Comparison of ENCODE assay signal across 10 mouse cellular contexts in genomic region chr7:89473442-89473841, GRCm38 (mm10). TPM values are rescaled to one million over a fixed set of nuclear protein-coding genes. Genes with fewer than 3 reads are reported as not detected.
DNase-seq lines count a peak whose midpoint lies in the region; ATAC-seq and TF ChIP-seq lines count a peak whose summit lies in the region.
"Had no signal": no experiment of that assay in that cellular context is flagged by ENCODE, and none has a peak within 500 bp of the region (broad histone marks: within the 10 kb centered on the region; RNA-seq: fewer than 3 reads in every experiment).

No protein-coding gene starts in this region.

- 61% methylated on average over 4 of the region's 4 CpGs for WGBS in forebrain, postnatal 0 days
- WGBS in forebrain, embryonic 15.5 days = 57% methylated on average over 4 of the region's 4 CpGs
- WGBS in lung, embryonic 14.5 days = 45% methylated on average over 4 of the region's 4 CpGs
- 48% methylated on average over 4 of the region's 4 CpGs for WGBS in limb, embryonic 14.5 days
- 49% methylated on average over 4 of the region's 4 CpGs for WGBS in intestine, embryonic 15.5 days

- no peak overlapping the region for H3K4me2 ChIP-seq in forebrain, postnatal 0 days (ENCODE audit: low read depth)
- no peak overlapping the region for H3K4me2 ChIP-seq in forebrain, embryonic 15.5 days (replicated peaks)
- no peak overlapping the region for H3K4me2 ChIP-seq in lung, embryonic 14.5 days
- no peak overlapping the region for H3K4me2 ChIP-seq in limb, embryonic 14.5 days (replicated peaks; ENCODE audit: low read depth, low read length, severe bottlenecking)
- no peak overlapping the region for H3K4me2 ChIP-seq in intestine, embryonic 15.5 days (replicated peaks)
- H3K4me2 ChIP-seq: limb, embryonic 12.5 days had no signal

- no peak overlapping the region for H3K27ac ChIP-seq in forebrain, postnatal 0 days (ENCODE audit: low read depth, low read length)
- no peak overlapping the region for H3K27ac ChIP-seq in forebrain, embryonic 15.5 days (replicated peaks)
- H3K27ac ChIP-seq in lung, embryonic 14.5 days (ENCODE audit: low read depth) = no peak overlapping the region
- H3K27ac ChIP-seq in limb, embryonic 14.5 days (replicated peaks; ENCODE audit: low read depth, low read length) = no peak overlapping the region
- no peak overlapping the region for H3K27ac ChIP-seq in intestine, embryonic 15.5 days
- H3K27ac ChIP-seq: limb, embryonic 12.5 days had no signal

- H3K9ac ChIP-seq in forebrain, postnatal 0 days = no peak overlapping the region
- no peak overlapping the region for H3K9ac ChIP-seq in forebrain, embryonic 15.5 days (replicated peaks)
- H3K9ac ChIP-seq in lung, embryonic 14.5 days = no peak overlapping the region
- no peak overlapping the region for H3K9ac ChIP-seq in limb, embryonic 14.5 days (ENCODE audit: low read depth, low read length, severe bottlenecking)
- no peak overlapping the region for H3K9ac ChIP-seq in intestine, embryonic 15.5 days
- H3K9ac ChIP-seq: limb, embryonic 12.5 days had no signal

- no peaks in the 10 kb centered on the region for H3K27me3 ChIP-seq in forebrain, postnatal 0 days (ENCODE audit: insufficient read depth, low read length)
- no peaks in the 10 kb centered on the region for H3K27me3 ChIP-seq in forebrain, embryonic 15.5 days
- H3K27me3 ChIP-seq in lung, embryonic 14.5 days (ENCODE audit: insufficient read depth, low read length) = no peaks in the 10 kb centered on the region
- no peaks in the 10 kb centered on the region for H3K27me3 ChIP-seq in limb, embryonic 14.5 days (ENCODE audit: control insufficient read depth, insufficient read depth, low read length)
- no peaks in the 10 kb centered on the region for H3K27me3 ChIP-seq in intestine, embryonic 15.5 days (replicated peaks)

- peak; percentile 67 for TF ChIP-seq CTCF in forebrain, postnatal 0 days (IDR thresholded peaks at IDR 0.05; ENCODE audit: low read depth)
- peak; percentile 74 for TF ChIP-seq CTCF in lung, embryonic 14.5 days (IDR thresholded peaks at IDR 0.05; ENCODE audit: low read depth)

- no peaks in the 10 kb centered on the region for H3K36me3 ChIP-seq in forebrain, postnatal 0 days (ENCODE audit: insufficient read depth)
- no peaks in the 10 kb centered on the region for H3K36me3 ChIP-seq in forebrain, embryonic 15.5 days
- H3K36me3 ChIP-seq in lung, embryonic 14.5 days (ENCODE audit: insufficient read depth) = no peaks in the 10 kb centered on the region
- H3K36me3 ChIP-seq in limb, embryonic 14.5 days (ENCODE audit: control insufficient read depth, insufficient read depth, low read length) = no peaks in the 10 kb centered on the region
- H3K36me3 ChIP-seq in intestine, embryonic 15.5 days = no peaks in the 10 kb centered on the region
- H3K36me3 ChIP-seq: G1E; limb, embryonic 12.5 days had no signal

- no peaks in the 10 kb centered on the region for H3K4me1 ChIP-seq in forebrain, postnatal 0 days (ENCODE audit: insufficient read depth)
- 0 out of 2 replicates have a peak, but pooled peaks cover 3% of the 10 kb centered on the region for H3K4me1 ChIP-seq in forebrain, embryonic 15.5 days
- no peaks in the 10 kb centered on the region for H3K4me1 ChIP-seq in lung, embryonic 14.5 days (ENCODE audit: insufficient read depth)
- no peaks in the 10 kb centered on the region for H3K4me1 ChIP-seq in limb, embryonic 14.5 days (ENCODE audit: control insufficient read depth, insufficient read depth, low read length)
- H3K4me1 ChIP-seq in intestine, embryonic 15.5 days (replicated peaks) = peaks cover 3% of the 10 kb centered on the region; the same call in 1 of the 2 replicates

- TF ChIP-seq POLR2A in limb, embryonic 14.5 days (IDR thresholded peaks at IDR 0.05; ENCODE audit: borderline replicate concordance, extremely low read depth, insufficient read depth, insufficient read length) = no peak

- peak; percentile 38 for DNase-seq in forebrain, postnatal 0 days
- DNase-seq in lung, embryonic 14.5 days = peak; percentile 66
- DNase-seq in lung, postnatal 14 days = no peak
- DNase-seq in limb, embryonic 14.5 days (ENCODE audit: low spot score) = peak; percentile 42

- no peak for ATAC-seq in forebrain, postnatal 0 days
- ATAC-seq in forebrain, embryonic 15.5 days (replicated peaks) = no peak
- ATAC-seq in lung, embryonic 14.5 days (ENCODE audit: insufficient read depth) = no peak
- ATAC-seq in common myeloid progenitor, adult 5-6 weeks (replicated peaks; ENCODE audit: low read depth, poor library complexity, severe bottlenecking) = peak; percentile 64
- ATAC-seq in limb, embryonic 14.5 days (ENCODE audit: low FRiP score, low read depth) = no peak
- no peak for ATAC-seq in erythroblast, adult 5-6 weeks (replicated peaks; ENCODE audit: low FRiP score, poor library complexity, severe bottlenecking)
- ATAC-seq in intestine, embryonic 15.5 days = no peak

- H3K4me3 ChIP-seq in forebrain, postnatal 0 days (ENCODE audit: low read depth, low read length) = no peak overlapping the region
- no peak overlapping the region for H3K4me3 ChIP-seq in forebrain, embryonic 15.5 days
- no peak overlapping the region for H3K4me3 ChIP-seq in lung, embryonic 14.5 days (ENCODE audit: low read depth, low read length)
- H3K4me3 ChIP-seq in limb, embryonic 14.5 days (replicated peaks; ENCODE audit: low read length) = no peak overlapping the region
- no peak overlapping the region for H3K4me3 ChIP-seq in intestine, embryonic 15.5 days (replicated peaks)
- H3K4me3 ChIP-seq: limb, embryonic 12.5 days had no signal

- no peaks in the 10 kb centered on the region for H3K9me3 ChIP-seq in forebrain, postnatal 0 days (ENCODE audit: low read length)
- H3K9me3 ChIP-seq in forebrain, embryonic 15.5 days = no peaks in the 10 kb centered on the region
- no peaks in the 10 kb centered on the region for H3K9me3 ChIP-seq in lung, embryonic 14.5 days (ENCODE audit: low read depth, low read length)
- no peaks in the 10 kb centered on the region for H3K9me3 ChIP-seq in limb, embryonic 14.5 days (ENCODE audit: control insufficient read depth, low read length)
- H3K9me3 ChIP-seq in intestine, embryonic 15.5 days = no peaks in the 10 kb centered on the region
- H3K9me3 ChIP-seq: G1E; limb, embryonic 12.5 days had no signal

RNA-seq across cellular contexts. Expression of gene Prss23, which starts 53.5 kb away (rescaled TPM):
- 9.0 and 18.1 TPM in 2 replicates for total RNA-seq in forebrain, postnatal 0 days (2014; rRNA removed)
- polyA plus RNA-seq in forebrain, postnatal 0 days (2015; fragmentation: Nextera tagmentation; extraction: Ambion mirVana) = 9.7 and 11.5 TPM in 2 replicates
- polyA plus RNA-seq in forebrain, embryonic 15.5 days (2015; fragmentation: Nextera tagmentation; extraction: Ambion mirVana) = 10.6 and 12.5 TPM in 2 replicates
- 37.0 and 41.6 TPM in 2 replicates for polyA plus RNA-seq in lung, embryonic 14.5 days (2014; fragmentation: Nextera tagmentation; extraction: Ambion mirVana)
- total RNA-seq in common myeloid progenitor, adult 5-6 weeks (2017) = not detected in 2 replicates
- 76.0 and 85.9 TPM in 2 replicates for polyA plus RNA-seq in limb, embryonic 14.5 days (2012; rRNA removed)
- polyA plus RNA-seq in limb, embryonic 14.5 days (2014; fragmentation: Nextera tagmentation; extraction: Ambion mirVana) = 60.6 and 66.3 TPM in 2 replicates
- total RNA-seq in erythroblast, adult 5-6 weeks (2015; ENCODE audit: low replicate concordance) = not detected in 2 replicates
- total RNA-seq in erythroblast, adult 5-6 weeks (2017; ENCODE audit: low replicate concordance) = not detected in 2 replicates
- polyA plus RNA-seq in intestine, embryonic 15.5 days (2015; fragmentation: Nextera tagmentation; extraction: Ambion mirVana) = 92.3 and 102 TPM in 2 replicates
- polyA plus RNA-seq: G1E had no signal
